Mouse (Mus musculus) heart, embryonic 10.5 days (tissue): ENCODE results near the gene Tmcc1. TPM values are rescaled to one million over a fixed set of nuclear protein-coding genes. Genes with fewer than 3 reads are reported as not detected.

Experiments used
- DNase-seq: peaks from one replicate; pipeline ENCODE4 v3.0.0-alpha.2; 2017; ENCODE audit warnings: low spot score
- H3K27ac ChIP-seq: fragments of 300-500 bp; sonication (generic); 2 replicates; pipeline ENCODE4 v1.5.1; 2016; ENCODE audit warnings: mild to moderate bottlenecking
- H3K27me3 ChIP-seq: fragments of 300-500 bp; sonication (generic); 2 replicates; pipeline ENCODE4 v1.6.1; 2016; ENCODE audit warnings: mild to moderate bottlenecking; ENCODE audit not compliant: poor library complexity, insufficient read depth, severe bottlenecking
- H3K36me3 ChIP-seq: fragments of 300-500 bp; sonication (generic); 2 replicates; pipeline ENCODE4 v1.6.1; 2016; ENCODE audit warnings: mild to moderate bottlenecking, moderate library complexity
- H3K4me1 ChIP-seq: fragments of 300-500 bp; sonication (generic); 2 replicates; pipeline ENCODE4 v1.6.1; 2016; ENCODE audit warnings: mild to moderate bottlenecking
- H3K4me3 ChIP-seq: fragments of 300-500 bp; sonication (generic); 2 replicates; pipeline ENCODE4 v1.5.1; 2016; ENCODE audit warnings: mild to moderate bottlenecking, moderate library complexity
- H3K9me3 ChIP-seq: fragments of 300-500 bp; sonication (generic); 2 replicates; pipeline ENCODE4 v1.6.1; 2016; ENCODE audit warnings: mild to moderate bottlenecking, moderate library complexity
- WGBS: fragments of 180-500 bp; shearing (Covaris S2); methylation state at CpG from one replicate; pipeline ENCODE4 v1.1.7; 2016; 5-methylcytosine and 5-hydroxymethylcytosine counted together
- polyA plus RNA-seq: library from polyadenylated mRNA; unstranded; fragments of >200 nt; fragmentation: Nextera tagmentation; extraction: Ambion mirVana; gene quantifications from 2 replicates; pipeline ENCODE4 v1.2.1, GENCODE M21; 2016

Gene Tmcc1
- polyA plus RNA-seq, 1 experiment from 2014 or later, result 11.9 TPM

- no peak for DNase-seq
- Histone ChIP-seq H3K27me3 (no peaks in the 10 kb centered on the region), H3K27ac (no peak overlapping the region), H3K36me3 (no peaks in the 10 kb centered on the region), H3K4me3 (no peak overlapping the region), H3K4me1 (peaks cover 26% of the 10 kb centered on the region), H3K9me3 (no peaks in the 10 kb centered on the region)
- 53% methylated on average over 3 of the region's 3 CpGs for WGBS
Measured at GRCm38 (mm10) chr6:116058541-116059300, 134.6 kb downstream of the Tmcc1 start.

- 37% methylated on average over 13 of the region's 13 CpGs for WGBS
- H3K27me3 ChIP-seq, result no peaks in the 10 kb centered on the region
- H3K9me3 ChIP-seq, result no peaks in the 10 kb centered on the region
- no peak overlapping the region for H3K4me3 ChIP-seq
- DNase-seq, result no peak
- H3K4me1 ChIP-seq, result peaks cover 28% of the 10 kb centered on the region
- peak overlapping the region; percentile 44; the same call in 1 of the 2 replicates for H3K27ac ChIP-seq
- no peaks in the 10 kb centered on the region for H3K36me3 ChIP-seq
Measured at GRCm38 (mm10) chr6:116056676-116057264, 136.5 kb downstream of the Tmcc1 start.

GRCm38 (mm10) chr6:116055766-116056165, 137.5 kb downstream of the Tmcc1 start:
- no peaks in the 10 kb centered on the region for H3K36me3 ChIP-seq
- H3K27ac ChIP-seq, result no peak overlapping the region
- DNase-seq, result no peak
- no peaks in the 10 kb centered on the region for H3K27me3 ChIP-seq
- H3K9me3 ChIP-seq, result no peaks in the 10 kb centered on the region
- WGBS, result 93% methylated on average over 2 of the region's 2 CpGs
- H3K4me1 ChIP-seq, result peaks cover 23% of the 10 kb centered on the region
- H3K4me3 ChIP-seq, result no peak overlapping the region

GRCm38 (mm10) chr6:116055001-116055471, 138.2 kb downstream of the Tmcc1 start:
- no peaks in the 10 kb centered on the region for H3K27me3 ChIP-seq
- H3K9me3 ChIP-seq, result no peaks in the 10 kb centered on the region
- DNase-seq, result no peak
- H3K27ac ChIP-seq, result no peak overlapping the region
- WGBS, result 91% methylated on average over 1 of the region's 1 CpGs
- H3K4me3 ChIP-seq, result no peak overlapping the region
- peaks cover 23% of the 10 kb centered on the region for H3K4me1 ChIP-seq
- H3K36me3 ChIP-seq, result no peaks in the 10 kb centered on the region

DNA sequence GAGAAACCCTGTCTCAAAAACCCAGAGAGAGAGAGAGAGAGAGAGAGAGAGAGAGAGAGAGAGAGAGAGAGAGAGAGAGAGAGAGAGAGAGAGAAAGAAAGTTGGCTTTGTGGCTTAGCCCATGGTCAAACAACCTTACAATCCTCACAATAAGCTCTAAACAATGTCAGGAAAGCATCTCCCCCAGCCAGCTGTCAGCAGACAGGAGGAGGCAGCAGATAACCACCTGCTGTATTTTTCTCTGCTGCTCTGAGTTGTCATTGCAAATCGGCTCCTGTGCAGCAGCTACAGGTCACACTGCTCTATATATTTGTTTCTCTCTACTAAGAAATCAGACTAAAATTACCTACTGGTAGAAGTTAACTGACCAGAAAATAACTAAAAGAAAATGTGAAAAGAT, 145.4 kb downstream of the Tmcc1 start:
- peaks cover 6% of the 10 kb centered on the region for H3K36me3 ChIP-seq

GRCm38 (mm10) chr6:116047366-116047765, 145.9 kb downstream of the Tmcc1 start:
- DNase-seq, result no peak
- H3K27ac ChIP-seq, result no peak overlapping the region
- WGBS, result 47% methylated on average over 3 of the region's 3 CpGs

More for the DNA sequence above, 145.4 kb downstream of the Tmcc1 start:
- Histone ChIP-seq H3K9me3 (no peaks in the 10 kb centered on the region), H3K4me3 (no peak overlapping the region), H3K4me1 (peaks cover 18% of the 10 kb centered on the region; the same call in 1 of the 2 replicates), H3K27ac (no peak overlapping the region), H3K27me3 (no peaks in the 10 kb centered on the region)
- no peak for DNase-seq
- WGBS, result 19% methylated on average over 1 of the region's 1 CpGs

DNA sequence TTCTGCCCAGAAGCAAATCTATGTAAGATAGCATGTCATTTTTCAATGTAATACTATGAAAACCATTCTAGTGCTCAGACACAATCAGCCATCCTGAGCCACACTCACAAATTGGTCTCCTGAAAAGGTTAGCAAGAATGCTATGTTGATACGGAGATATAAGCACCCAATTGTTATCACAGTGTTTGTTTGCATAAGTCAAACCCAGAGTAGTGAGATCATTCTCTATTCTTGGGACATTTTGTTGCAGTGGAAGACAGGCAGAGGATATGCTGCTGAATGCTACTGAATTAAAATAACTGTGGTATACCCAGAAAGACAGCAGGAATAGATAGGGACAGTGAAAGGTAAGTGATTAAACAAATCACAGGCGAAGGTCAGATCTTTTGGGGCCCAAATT, 149.2 kb downstream of the Tmcc1 start:
- Histone ChIP-seq H3K4me1 (peaks cover 15% of the 10 kb centered on the region; the same call in 1 of the 2 replicates), H3K27me3 (no peaks in the 10 kb centered on the region), H3K27ac (no peak overlapping the region), H3K36me3 (peaks cover 9% of the 10 kb centered on the region), H3K4me3 (no peak overlapping the region), H3K9me3 (peaks cover 3% of the 10 kb centered on the region)
- WGBS, result 49% methylated on average over 2 of the region's 2 CpGs
- no peak for DNase-seq

More at GRCm38 (mm10) chr6:116047366-116047765, 145.9 kb downstream of the Tmcc1 start:
- H3K4me3 ChIP-seq, result no peak overlapping the region
- H3K27me3 ChIP-seq, result no peaks in the 10 kb centered on the region
- H3K4me1 ChIP-seq, result peaks cover 15% of the 10 kb centered on the region; the same call in 1 of the 2 replicates
- peaks cover 3% of the 10 kb centered on the region for H3K9me3 ChIP-seq
- H3K36me3 ChIP-seq, result peaks cover 9% of the 10 kb centered on the region

- H3K4me1 ChIP-seq, result peaks cover 4% of the 10 kb centered on the region; the same call in 1 of the 2 replicates
- 52% methylated on average over 2 of the region's 2 CpGs for WGBS
Measured at GRCm38 (mm10) chr6:116038222-116038621, 155.1 kb downstream of the Tmcc1 start.

GRCm38 (mm10) chr6:116037281-116037831, 155.9 kb downstream of the Tmcc1 start:
- no peaks in the 10 kb centered on the region for H3K27me3 ChIP-seq
- no peaks in the 10 kb centered on the region for H3K9me3 ChIP-seq
- no peaks in the 10 kb centered on the region for H3K36me3 ChIP-seq
- DNase-seq, result no peak
- H3K4me1 ChIP-seq, result peaks cover 4% of the 10 kb centered on the region; the same call in 1 of the 2 replicates
- no peak overlapping the region for H3K4me3 ChIP-seq
- no peak overlapping the region for H3K27ac ChIP-seq
- WGBS, result 85% methylated on average over 5 of the region's 5 CpGs

More at GRCm38 (mm10) chr6:116038222-116038621, 155.1 kb downstream of the Tmcc1 start:
- peaks cover 6% of the 10 kb centered on the region for H3K36me3 ChIP-seq
- no peaks in the 10 kb centered on the region for H3K27me3 ChIP-seq
- no peak for DNase-seq
- H3K27ac ChIP-seq, result no peak overlapping the region
- no peak overlapping the region for H3K4me3 ChIP-seq
- peaks cover 3% of the 10 kb centered on the region for H3K9me3 ChIP-seq

DNA sequence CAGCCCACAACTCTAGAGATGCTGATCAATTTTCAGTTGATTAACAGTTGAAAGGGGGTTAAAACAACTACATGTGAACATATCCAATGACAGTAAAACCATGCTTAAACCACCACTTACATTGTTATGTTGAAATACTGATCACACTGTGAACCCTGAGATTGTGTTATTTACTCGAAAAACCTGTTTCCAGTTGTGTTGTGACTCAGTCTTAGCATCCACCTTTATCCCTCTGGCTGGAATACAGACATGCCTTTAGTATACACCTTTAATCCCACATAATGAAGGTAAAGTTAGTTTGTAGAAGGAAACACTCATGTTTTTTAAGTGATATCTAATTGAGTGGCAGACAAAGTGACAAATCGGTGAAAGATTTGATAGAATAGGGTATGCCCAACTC, 156.7 kb downstream of the Tmcc1 start:
- 89% methylated on average over 2 of the region's 2 CpGs for WGBS
- Histone ChIP-seq H3K4me1 (peaks cover 4% of the 10 kb centered on the region; the same call in 1 of the 2 replicates), H3K27ac (no peak overlapping the region), H3K4me3 (no peak overlapping the region), H3K27me3 (no peaks in the 10 kb centered on the region), H3K9me3 (no peaks in the 10 kb centered on the region), H3K36me3 (no peaks in the 10 kb centered on the region)
- DNase-seq, result no peak

DNA sequence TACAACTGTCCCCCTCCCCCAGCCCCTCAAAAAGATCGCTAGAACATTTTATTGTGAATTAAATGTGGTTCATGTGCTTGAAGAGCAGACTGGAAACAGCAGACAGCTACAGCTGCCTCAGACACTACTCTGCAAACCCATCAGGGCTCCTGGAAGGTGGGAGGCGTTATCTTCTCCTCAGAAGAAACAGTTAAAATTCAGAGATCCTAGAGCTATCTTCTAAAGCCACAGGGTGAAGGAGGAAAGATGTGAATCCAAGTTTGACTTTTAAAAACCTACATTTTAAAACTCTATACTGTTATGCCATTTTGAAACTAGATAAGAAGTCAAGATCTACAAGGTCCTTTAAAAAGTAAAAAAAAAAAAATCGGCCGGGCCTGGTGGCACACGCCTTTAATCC, 162.2 kb downstream of the Tmcc1 start:
- WGBS, result 88% methylated on average over 5 of the region's 5 CpGs
- no peak overlapping the region for H3K27ac ChIP-seq
- H3K4me3 ChIP-seq, result no peak overlapping the region
- peaks cover 15% of the 10 kb centered on the region; the same call in 1 of the 2 replicates for H3K36me3 ChIP-seq
- DNase-seq, result no peak
- no peaks in the 10 kb centered on the region for H3K27me3 ChIP-seq
- no peaks in the 10 kb centered on the region for H3K9me3 ChIP-seq
- H3K4me1 ChIP-seq, result no peaks in the 10 kb centered on the region

- Histone ChIP-seq H3K36me3 (peaks cover 52% of the 10 kb centered on the region), H3K27ac (no peak overlapping the region), H3K9me3 (peaks cover 8% of the 10 kb centered on the region), H3K4me3 (no peak overlapping the region), H3K27me3 (no peaks in the 10 kb centered on the region), H3K4me1 (no peaks in the 10 kb centered on the region)
- no peak for DNase-seq
- 87% methylated on average over 4 of the region's 4 CpGs for WGBS
Measured at GRCm38 (mm10) chr6:116024666-116025065, 168.6 kb downstream of the Tmcc1 start.

DNA sequence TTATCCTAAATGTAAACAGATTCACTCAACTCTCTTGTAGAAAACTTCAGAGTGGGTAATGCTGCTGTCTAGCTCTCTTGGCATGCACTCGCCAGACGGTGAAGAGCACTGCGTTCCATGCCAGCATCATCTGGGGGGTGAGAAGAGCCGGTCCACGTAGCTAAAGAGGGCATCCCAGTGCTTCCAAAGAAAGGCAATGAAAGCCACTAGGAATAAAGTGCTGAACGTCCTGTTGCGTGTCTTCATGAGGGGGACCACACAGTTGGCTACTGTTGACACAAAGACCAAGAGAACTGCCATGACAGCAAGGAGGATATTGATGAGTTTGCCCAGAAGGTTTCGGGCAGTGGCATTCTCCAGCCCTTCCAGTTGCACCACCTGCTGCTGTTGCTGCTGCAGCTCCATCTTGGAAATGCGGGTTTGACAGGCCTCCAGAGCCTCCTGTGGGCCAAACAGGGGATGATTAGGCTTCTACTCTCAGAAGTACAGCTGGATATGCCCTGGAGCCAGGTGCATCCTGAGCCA, 171.3 kb downstream of the Tmcc1 start:
- no peak for DNase-seq
- WGBS, result 82% methylated on average over 9 of the region's 9 CpGs

More for the DNA sequence above, 171.3 kb downstream of the Tmcc1 start:
- Histone ChIP-seq H3K9me3 (peaks cover 8% of the 10 kb centered on the region), H3K27me3 (no peaks in the 10 kb centered on the region), H3K36me3 (peaks cover 37% of the 10 kb centered on the region), H3K4me1 (no peaks in the 10 kb centered on the region), H3K27ac (no peak overlapping the region), H3K4me3 (no peak overlapping the region)
